Mouse (Mus musculus) myocyte (in vitro differentiated cells): ENCODE results near the gene Saxo2.

Experiments used
- MAX ChIP-seq: IDR thresholded peaks from one replicate; pipeline ENCODE4 v1.6.1; 2011; ENCODE audit warnings: low read depth, mild to moderate bottlenecking, control low read depth
- POLR2A ChIP-seq: IDR thresholded peaks from one replicate; pipeline ENCODE4 v1.6.1; 2011; ENCODE audit warnings: low read depth, mild to moderate bottlenecking, control low read depth, moderate library complexity; ENCODE audit not compliant: insufficient read length
- POLR2AphosphoS2 ChIP-seq: IDR thresholded peaks from one replicate; pipeline ENCODE4 v1.6.1; 2011; ENCODE audit warnings: low read depth, control low read depth; ENCODE audit not compliant: insufficient read length

GRCm38 (mm10) chr7:82609629-82610028, 38.7 kb downstream of the Saxo2 start:
- TF ChIP-seq POLR2AphosphoS2 (no peak), POLR2A (no peak), MAX (no peak)
